Mouse (Mus musculus): Measurements from ENCODE around the gene Nos3.

DNA sequence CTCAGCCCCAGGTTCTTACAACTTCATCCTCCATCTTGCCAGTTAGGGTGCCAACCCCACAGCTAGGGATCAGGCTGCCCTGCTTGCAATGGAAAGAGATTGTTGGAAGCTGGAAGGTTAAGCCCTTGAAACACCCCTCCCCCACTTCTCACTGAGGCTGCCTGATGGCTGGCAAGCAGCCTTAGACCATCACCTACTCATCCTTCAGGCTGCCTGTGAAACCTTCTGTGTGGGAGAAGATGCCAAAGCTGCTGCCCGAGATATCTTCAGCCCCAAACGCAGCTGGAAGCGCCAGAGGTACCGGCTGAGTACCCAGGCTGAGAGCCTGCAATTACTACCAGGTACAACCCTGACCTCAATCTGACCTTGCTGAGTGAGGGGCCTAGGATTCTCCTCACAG is 14.9 kb downstream of the Nos3 start:
- TF ChIP-seq CTCF (IDR thresholded peaks at IDR 0.05; ENCODE audit: low read depth, low read length): no peak
- no peak for TF ChIP-seq GATA1 (IDR thresholded peaks at IDR 0.05; ENCODE audit: borderline replicate concordance, low read length)
